Mouse (Mus musculus): ENCODE data around the gene Stk4.

Gene Stk4

DNA sequence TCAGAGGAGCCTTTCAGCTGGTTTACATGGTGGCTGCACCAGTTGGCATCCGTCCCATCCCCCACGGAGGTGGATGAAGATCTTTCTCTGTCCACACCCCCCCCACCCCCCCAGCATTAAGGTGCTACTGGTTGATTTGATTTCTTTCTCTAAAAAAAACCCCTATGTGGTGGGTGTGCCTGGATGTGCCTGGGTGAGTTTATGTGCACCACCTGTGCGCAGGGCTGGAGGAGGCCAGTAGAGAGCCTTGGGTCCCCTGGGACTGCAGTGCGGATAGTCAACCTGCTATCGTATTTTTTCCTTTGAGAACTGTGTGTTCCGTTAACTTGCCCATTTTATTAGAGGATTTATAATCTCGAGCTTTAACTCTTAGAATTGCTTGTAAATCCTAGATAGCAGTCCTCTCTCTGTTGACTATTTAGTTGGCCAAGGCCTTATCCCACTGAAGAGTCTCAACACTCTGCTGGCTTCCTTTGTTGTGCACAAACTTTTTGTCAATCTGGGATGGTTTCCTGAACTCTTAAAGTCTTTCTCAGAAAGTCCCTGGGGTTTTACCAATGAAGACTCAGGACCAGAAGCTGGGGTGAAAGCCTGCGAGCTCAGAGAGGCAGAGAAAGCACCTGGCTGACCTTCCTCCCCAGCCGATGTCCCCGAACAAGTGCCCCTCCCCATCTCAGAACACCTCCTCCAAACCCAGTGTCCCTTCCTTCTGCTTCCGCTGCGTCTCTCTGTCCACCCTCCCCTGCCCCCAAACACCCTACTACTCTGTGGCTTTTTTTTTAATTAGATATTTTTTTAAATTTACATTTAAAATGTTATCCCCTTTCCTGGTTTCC lies 58.7 kb downstream of the Stk4 start:
- DNase-seq (ENCODE audit: low spot score), result no peak

DNA sequence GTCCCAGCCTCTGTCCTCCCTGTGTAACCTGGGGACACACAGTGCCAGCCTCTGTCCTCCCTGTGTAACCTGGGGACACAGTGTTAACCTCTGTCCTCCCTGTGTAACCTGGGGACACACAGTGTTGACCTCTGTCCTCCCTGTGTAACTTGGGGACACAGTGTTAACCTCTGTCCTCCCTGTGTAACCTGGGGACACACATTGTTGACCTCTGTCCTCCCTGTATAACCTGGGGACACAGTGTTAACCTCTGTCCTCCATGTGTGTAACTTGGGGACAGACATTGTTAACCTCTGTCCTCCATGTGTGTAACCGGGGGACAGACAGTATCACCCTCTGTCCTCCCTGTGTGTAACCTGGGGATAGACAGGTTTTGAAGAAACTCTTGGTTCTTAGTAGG lies 61.5 kb downstream of the Stk4 start:
- no peak for DNase-seq (ENCODE audit: low spot score)

DNA sequence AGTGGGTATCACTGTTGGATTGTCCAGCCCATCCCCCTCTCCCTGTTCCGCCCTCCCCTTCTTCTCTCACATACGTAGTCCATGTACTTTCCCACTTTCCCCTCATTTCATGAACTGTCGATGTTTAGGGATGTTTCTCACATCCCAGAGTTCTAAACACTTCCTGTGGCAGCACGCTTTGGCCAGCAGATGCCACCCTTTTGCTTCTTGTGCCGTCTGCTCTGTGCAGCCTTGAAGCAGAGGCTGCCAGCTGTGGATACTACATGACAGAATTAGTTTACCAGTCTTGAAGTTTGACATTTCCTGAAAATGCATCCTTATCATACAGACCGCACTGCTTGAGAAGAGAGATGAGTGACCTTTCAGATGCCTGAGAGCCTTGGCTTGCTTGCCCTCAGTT lies 64.4 kb downstream of the Stk4 start:
- DNase-seq (ENCODE audit: low spot score), result no peak

DNA sequence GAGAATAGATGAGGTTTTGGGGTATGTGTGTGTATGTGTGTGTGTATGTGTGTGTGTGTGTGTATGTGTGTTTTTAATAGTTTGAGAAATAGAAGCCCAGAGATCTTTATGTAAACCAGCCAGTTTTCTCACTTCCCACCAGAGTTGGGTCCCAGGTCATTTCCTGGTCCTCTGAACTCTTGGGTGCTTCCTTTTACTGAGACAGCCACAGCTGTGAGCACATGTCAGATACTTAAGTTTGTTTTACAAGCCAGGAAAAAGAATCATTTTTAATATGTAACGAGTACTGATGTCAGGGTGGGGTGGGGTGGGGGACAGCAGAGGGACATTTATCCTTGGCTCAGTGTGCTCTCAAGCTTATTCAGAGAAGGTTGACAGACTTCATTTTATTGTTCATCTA lies 65.2 kb downstream of the Stk4 start:
- DNase-seq (ENCODE audit: low spot score), result no peak

DNA sequence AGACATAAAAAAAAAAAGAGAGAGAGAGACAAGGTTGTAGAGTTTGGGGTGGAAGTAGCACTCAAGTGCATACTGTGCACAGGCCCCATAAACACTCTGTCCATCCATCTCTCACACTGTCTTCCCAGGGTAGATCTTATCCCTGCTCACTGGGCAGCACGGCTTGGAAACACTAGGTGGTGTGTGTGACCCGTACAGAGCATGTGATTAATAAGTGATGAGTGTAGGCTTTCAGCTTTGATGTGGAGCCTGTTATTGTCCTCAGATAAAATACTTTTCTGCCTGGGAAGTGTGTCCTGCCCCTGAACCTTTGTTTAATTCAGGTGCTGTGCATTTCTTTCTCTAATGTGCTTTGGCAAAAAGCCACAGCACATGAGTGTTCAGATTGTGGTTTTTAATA lies 66.3 kb downstream of the Stk4 start:
- no peak for DNase-seq (ENCODE audit: low spot score)

DNA sequence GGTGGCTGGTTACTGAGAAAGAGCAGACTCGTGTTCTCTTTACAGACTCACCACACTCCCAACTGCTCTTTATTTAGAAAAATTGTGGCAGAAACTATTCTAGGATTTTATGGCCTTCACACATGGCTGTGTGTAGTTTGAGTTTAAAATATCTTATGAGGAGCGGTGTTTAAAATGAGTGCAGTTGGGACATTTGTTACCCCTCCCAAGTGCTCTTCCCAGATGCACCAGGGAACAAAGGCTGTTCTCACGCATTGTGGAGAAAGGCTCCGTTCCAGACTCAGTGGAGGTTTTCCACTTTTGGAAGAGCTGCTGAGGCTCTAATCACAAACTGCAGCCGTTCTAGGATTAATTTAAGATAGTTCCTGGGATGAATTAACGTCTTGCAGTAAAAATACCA lies 67.6 kb downstream of the Stk4 start:
- DNase-seq (ENCODE audit: low spot score), result no peak

DNA sequence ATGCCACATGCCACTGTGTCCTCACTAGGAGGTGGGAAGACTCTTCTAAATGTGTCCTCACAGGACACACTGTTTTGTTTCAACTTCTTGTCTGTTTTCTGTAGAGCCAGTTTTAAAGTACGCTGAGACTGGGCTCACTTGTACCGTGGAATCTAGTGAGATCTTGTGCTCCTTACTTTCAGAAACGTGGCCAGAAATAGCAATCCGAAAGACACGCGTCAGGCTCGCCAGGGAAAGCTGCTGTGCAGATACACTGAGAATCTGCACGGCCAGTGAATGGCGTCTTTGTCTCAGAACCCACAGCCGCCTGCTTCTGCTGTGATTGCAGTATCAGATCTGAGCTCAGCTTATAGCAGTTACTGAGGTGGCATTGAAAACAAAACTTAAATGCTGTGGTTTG lies 71.9 kb downstream of the Stk4 start:
- no peak for DNase-seq (ENCODE audit: low spot score)

DNA sequence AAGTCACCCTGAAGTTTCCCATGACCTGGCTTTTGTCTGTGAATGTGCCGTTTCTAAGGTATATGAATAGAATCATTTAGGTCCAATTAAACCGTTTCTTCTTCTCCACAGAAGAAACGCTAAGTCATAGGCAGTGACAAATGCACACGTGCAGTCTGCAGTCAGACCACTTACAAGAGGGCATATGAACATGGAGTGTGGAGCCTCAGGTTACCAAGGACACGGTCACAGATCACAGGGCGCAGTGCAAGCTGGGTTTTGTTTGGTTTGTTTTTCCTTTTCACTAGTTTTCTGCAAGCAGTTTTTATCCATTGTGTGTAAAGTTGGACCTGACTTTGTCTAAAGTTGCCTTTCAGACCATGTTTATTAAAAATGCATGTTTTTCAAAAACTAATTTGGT lies 73.9 kb downstream of the Stk4 start:
- DNase-seq (ENCODE audit: low spot score), result no peak

DNA sequence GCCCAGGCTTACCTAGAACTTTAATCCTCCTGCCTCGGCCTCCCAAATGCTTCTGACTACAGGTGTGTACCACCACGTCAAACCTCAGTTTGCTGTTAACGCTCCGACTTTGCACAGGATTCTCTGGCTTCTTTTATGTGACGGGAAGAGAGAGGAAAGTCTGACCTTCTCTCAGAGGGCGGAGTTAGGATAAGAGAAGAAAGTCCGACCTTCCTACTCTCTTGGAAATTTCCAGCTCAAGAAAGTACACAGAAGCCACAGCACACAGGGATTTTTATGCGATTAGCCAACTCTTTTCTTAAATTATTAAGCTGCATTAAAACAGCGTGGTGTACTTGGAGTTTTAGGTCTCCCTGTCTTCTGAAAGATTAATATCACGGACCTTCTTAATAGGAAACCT lies 74.4 kb downstream of the Stk4 start:
- no peak for DNase-seq (ENCODE audit: low spot score)

DNA sequence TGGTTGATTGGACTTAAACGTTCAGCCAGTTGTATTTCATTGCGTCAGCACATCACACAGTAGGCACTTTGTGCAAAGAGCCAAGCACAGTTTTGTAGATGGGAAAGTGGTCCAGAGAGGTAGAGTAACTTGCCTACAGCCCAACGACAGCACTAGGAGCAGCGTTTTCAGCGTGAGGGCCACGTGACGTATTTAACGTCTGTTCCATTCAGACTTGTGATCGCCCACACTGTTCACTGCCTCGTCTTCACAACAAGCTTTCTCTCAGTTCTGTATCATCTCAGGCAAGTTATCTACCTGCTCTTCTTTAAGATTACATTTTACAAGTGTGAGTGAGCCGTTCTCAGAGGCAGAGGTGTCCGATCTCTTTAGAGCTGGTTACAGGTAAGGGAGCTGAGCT lies 76.4 kb downstream of the Stk4 start:
- DNase-seq (ENCODE audit: low spot score), result no peak

DNA sequence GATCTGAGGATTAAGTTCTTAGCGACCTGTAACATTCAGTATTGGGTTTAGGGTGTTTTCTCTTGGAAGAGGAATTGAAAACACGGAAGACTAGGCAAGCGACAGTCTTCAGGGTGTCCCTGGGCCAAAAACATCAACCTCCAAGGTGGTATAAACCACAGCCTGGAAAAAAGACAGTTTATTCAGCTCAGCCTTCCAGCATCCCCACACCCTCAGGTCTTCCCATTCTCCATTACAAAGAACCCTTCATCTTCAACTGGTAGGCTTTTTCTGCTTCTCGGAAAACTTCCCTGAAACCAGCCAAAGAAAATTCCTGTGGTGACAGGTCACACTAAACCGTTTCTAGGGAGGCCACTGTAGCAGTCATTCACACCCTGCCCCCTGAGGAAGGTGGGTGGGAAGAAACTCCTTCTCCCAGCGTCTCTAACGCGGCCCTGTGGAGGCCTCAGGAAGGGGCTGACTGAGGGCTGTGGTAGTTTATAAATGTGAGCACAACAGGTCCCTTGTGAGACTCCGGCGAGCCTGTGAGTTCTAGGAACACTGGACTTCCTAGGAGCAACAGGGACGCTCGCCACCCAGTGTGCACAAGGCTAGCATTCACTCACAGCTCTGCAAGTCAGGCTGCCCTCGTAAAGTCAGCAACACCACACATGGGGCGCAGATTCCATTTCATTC lies 80.1 kb downstream of the Stk4 start:
- no peak for DNase-seq (ENCODE audit: low spot score)

DNA sequence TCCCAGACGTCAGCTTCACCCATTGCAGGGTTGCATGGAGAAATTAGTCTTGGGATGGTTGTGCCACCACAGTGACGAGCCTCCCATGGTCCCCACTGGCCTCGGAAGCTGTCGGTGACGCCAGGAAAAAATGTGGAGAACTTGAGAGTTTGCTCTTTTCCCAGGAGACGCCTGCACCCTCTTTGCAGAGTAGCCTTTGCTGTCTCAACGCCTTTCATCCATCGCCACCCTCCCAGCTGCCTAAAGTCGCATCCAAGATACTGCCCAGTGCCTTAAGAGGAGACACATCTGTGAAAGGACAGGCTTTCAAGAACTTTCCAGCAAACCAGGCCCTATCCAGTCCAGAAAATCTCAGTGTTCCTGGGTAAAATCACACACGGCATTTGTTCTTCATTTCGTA lies 82.2 kb downstream of the Stk4 start:
- no peak for DNase-seq (ENCODE audit: low spot score)

DNA sequence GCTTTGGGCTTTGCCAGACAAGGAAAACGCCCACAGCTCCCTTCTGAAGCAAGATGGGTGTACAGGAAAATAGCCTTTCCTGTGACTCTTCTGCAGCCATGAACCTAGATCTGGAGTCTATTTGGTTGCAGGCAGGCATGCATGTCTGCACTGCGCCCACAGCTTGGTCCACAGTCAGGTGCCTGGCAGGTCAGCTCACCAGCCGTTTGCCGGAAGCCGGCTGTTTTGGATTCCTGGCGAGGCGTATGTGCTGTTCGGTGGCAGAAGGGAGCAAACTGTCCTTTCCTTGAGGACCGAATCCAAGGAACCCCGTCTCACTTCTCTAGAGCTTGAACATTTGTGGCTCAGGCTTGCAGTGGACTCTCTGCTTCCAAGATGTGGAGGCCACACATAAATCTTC lies 83.9 kb downstream of the Stk4 start:
- no peak for DNase-seq (ENCODE audit: low spot score)

DNA sequence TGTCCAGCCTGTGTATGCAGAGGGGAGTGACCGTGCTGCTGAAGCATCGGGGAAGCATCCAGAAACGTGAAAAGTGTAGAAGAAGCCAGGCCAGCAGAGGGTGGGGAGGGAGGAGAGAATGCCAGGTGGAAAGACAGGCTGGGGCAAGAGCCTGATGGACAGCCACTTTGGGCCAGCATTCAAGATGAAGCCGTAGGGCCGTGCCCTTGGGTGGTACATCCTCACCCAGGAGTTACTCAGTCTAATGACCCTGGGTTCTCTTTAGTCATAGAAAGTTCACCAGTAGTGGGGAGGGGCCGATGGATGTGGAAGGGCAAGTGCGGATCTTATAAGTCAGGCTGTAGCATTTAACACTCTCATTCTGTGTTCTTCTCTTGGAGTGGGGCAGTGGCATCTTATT lies 86.0 kb downstream of the Stk4 start:
- no peak for DNase-seq (ENCODE audit: low spot score)

DNA sequence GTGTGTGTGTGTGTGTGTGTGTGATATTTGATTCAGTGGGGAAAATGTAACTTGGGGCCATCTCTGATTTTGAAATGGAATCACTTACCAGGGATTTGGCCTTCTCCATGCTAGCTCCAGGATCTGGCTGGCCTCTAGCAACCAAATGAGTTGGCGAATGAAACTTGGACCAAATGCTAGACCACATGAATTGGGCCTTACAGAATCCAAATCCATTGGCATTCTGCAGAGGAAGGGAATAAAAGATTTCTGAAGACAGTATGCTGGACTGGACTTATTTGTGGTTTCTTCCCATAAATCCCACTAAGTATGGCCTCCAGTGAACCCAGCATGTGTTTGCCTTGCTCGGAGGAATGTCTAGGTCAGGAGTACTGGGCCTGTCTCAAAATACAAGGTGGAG lies 88.7 kb downstream of the Stk4 start:
- DNase-seq (ENCODE audit: low spot score), result no peak

DNA sequence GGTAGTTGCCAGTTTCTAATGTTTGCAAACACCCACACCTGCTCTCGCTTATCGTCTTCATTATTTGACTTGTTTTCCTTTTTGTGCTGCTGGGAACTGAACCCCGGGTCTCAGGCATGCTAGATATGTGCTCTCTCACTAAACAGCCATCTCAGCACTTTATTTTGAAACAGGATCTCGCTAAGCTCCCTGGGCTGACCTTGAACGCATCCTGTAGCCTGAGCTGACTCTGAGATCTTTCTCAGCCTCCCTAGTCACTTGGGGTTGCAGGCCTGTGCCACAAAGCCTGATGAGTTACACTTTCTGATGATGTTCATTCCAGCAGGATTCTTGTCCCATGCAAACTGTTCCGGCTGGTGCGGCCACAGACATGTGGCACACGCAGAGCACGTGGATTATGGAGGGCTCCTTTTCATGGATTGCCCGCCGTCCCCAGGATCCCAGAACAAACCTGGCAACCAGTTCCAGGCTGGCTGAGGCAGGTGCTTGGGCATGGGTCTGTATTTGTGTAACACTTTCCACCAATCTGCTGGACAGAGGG lies 91.5 kb downstream of the Stk4 start:
- DNase-seq (ENCODE audit: low spot score), result no peak

DNA sequence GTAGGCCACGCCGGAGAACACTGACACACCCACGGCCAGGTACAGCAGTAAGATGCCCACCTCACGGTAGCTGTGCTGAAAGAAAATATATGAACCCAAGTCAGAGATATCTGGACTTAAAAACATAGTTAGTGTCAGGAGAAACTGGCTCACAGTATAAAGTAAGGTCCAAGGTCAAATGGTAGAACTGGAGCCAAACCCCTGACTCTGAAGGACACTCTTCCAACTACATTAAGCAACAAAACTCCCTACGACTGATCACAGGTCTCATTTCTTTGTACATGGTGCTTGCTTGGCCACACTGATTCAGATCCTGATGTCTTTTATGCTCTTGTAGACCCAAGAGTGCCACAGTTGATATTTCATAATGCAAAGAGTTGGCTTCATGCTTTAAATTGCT lies 94.8 kb downstream of the Stk4 start:
- no peak for DNase-seq (ENCODE audit: low spot score)

DNA sequence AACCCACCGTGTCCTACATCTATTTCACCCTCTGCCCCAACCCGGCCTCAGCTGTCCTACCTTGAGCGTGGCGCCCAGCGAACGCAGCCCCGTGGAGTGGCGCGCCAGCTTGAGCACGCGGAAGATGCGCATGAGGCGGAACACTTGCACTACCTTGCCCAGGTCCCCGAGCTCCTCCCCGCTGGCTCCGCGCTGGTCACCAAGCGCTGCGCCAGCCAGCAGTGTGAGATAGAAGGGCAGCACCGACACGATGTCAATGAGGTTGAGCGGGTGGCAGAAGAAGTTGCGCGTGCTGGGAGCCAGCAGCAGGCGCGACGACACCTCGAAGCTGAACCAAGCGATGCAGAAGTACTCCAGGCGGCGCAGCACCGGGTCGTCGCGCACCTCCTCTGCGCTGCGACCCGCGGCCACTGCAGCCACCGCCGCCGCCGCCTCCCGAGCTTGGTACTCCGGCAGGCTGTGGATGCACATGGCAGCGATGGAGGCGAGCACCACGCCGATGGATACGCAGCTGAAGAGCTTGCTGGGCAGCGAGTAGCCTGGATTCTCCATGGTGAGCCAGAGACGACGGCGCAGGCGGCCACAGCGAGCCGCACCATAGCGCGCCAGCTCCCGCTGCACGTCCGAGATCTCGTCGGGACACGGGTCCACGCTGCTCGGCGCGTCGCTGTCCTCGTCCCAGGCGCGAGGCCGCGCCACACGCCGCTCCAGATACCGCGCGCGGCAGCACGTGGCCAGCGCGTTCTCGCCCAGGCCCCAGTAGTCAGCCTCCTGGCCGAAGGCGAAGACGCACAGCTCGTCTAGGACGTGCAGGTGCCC lies 97.8 kb downstream of the Stk4 start:
- no peak for DNase-seq (ENCODE audit: low spot score)

DNA sequence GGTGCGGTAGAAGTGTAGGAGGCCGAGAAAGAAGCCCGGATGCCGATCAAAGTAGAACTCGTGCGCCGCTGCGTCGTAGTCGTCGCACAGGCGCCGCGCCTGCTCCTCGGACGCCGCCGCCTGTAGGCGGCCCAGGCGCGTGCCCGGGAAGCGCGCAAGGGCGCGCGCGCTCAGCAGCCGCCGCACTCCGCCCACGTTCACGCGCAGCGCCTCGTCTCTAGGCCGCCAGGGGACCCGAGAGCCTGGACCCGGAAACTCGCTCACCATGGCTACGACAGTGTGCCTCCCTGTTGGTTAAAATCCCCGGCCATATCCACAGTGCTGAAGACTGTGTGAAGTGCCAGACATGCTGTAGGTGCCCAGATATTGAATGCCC lies 98.4 kb downstream of the Stk4 start:
- no peak for DNase-seq (ENCODE audit: low spot score)

DNA sequence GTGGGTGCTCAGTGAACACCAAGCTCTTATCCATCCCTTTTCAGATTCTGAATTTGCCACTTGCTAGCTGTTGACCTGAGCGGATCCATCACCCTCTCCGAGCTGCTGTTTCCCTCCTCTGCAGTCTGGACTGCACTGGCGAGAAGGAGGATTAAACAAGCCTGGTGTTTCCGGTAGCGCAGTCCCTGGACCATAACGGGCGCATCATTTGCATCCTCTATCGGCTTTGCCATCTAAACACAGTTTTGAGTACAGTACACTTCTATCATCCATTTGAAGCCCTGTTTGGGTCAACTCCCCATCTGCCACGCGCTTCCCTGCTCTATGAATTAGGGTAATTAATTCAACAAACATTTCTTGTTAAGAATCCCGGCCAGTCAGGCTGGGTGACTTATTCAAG lies 100.2 kb downstream of the Stk4 start:
- DNase-seq (ENCODE audit: low spot score), result no peak

DNA sequence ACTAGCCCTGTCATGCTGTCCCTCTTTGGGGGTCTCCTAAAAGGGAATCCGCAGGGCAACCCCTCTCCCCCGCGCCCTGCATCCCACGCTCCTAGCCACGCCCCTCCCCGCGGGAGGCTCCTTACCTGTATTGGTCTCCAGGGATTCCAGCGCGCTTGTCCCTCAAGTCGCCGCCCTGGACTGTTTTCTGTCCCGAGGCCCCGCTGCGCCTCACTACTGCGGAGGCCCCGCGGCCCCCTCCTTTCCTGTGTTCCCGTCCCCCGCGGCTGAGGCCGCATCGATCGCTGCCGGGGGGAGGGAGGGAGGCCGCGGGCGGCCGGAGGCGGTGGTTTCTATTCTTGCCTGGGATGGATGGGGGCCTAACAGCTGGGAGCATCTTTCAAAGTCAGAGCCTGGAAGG lies 100.8 kb downstream of the Stk4 start, which contains the start of gene Kcns1:
Kcns1 (minus strand) TSS at position 212 of the 400 bp plus-strand sequence.
- no peak for DNase-seq (ENCODE audit: low spot score)

DNA sequence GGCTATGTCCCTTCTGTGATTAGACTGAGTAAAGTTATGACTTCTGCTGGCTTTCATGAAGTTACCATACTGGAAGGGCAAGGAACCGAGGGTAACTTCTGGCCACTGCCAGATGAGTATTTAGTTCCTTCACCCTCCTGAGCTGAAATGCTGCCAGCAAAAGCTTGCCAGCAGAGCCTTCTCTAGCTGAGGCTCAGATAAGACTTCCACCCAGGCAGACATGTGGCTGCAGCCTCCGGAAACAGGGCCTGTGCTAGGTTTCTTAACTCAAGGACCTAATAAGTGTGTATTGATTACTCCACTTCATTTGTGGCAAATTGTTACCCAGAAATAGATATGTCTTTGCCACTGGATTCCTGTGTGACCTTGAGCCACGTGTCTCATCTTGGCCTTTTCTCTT lies 103.3 kb downstream of the Stk4 start:
- DNase-seq (ENCODE audit: low spot score), result no peak

Measured in ovary, postnatal 10 days (tissue).